Mouse (Mus musculus): ENCODE data around the gene Gm7945.
"Not testable (repeated sequence)": the region's sequence is repeated elsewhere in the genome, so short reads cannot be mapped to it uniquely, and the experiment has no call there.

Gm7945 gene

DNA sequence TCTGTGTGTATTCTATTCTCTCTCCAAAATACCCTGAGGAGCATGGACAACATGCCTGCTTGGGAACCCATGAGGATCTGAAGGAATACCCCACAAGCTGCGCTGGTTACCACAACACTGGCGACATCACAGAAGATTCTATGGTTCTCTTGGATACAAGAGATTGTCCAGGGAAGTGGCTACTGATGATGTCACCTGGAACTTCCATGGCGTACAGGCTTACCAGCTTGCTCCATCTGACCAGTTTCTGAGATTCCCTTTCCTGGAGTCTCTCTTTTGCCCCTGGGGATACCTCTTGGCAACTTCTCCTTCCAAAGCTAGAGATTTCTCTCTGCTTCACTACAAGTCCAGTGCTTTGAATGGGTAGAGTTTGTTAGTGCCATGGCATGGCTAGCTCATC, at the start of gene Gm7945:
Gm7945 (minus strand) TSS at position 101 of the 400 bp plus-strand sequence.
- DNase-seq (ENCODE audit: low read depth) = not testable (repeated sequence)

- DNase-seq (ENCODE audit: low read depth) = not testable (repeated sequence)
Observed at GRCm38 (mm10) chr14:41425393-41426075, 39.4 kb upstream of the Gm7945 start.

GRCm38 (mm10) chr14:41424694-41425093, 38.5 kb upstream of the Gm7945 start:
- not testable (repeated sequence) for DNase-seq (ENCODE audit: low read depth)

- not testable (repeated sequence) for DNase-seq (ENCODE audit: low read depth)
Observed at GRCm38 (mm10) chr14:41408181-41408580, 22.0 kb upstream of the Gm7945 start, which contains the start of gene Gm6482. Gene Gm6482, minus strand, starts transcription at chr14:41408281.

- not testable (repeated sequence) for DNase-seq (ENCODE audit: low read depth)
Observed at GRCm38 (mm10) chr14:41348309-41348708, 37.9 kb downstream of the Gm7945 start, which contains the start of gene Gm5798. Gene Gm5798, plus strand, starts transcription at chr14:41348609.

Measured in induced T-regulatory cell, adult 2 months (primary cell).